Mouse (Mus musculus) CD4-positive helper T cell, adult 2 months (primary cell): ENCODE data around the gene Spata46.

Experiments
- DNase-seq: peaks from one replicate; pipeline ENCODE4 v3.0.0-alpha.2; 2012; ENCODE audit warnings: low read depth, missing footprints, low spot score

The Spata46 gene

DNA sequence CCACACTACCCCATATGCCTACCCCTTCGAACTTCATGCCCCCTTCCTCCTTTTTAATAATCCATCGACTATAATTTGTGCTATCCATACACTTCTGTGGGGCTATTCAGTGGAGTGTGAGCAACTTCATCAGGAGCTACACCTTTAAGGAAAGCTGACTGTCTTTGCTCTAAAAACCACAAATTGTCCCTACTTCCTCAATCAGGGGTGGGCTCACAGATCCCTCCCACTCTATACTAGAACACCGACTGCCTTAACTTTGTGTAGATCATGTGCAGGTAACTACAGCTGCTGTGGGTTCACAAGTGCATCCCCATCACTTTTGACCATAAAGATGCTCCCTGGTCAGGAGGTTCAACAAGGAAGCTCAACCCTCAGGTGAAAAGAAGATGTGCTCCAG is 31.3 kb downstream of the Spata46 start:
- DNase-seq: no peak

DNA sequence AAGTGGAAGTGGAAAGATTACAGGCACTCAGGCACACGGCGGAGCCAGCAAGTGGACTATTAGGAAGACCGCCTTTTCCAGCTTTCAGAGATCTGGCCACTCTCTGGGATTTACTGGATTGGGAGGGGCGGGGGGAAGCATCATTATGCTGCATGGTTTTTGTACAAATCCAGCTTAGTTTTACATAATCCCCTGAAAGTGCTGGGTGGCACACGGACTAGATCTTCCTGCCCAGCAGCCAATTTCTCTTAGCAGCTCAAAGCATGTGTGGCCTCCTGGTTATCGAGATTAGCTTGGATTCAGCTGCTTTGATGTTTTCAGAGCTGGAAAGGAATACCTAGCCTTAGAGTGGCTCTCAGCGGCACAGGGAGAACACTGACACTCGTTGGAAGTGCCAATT is 34.5 kb downstream of the Spata46 start:
- DNase-seq: no peak

DNA sequence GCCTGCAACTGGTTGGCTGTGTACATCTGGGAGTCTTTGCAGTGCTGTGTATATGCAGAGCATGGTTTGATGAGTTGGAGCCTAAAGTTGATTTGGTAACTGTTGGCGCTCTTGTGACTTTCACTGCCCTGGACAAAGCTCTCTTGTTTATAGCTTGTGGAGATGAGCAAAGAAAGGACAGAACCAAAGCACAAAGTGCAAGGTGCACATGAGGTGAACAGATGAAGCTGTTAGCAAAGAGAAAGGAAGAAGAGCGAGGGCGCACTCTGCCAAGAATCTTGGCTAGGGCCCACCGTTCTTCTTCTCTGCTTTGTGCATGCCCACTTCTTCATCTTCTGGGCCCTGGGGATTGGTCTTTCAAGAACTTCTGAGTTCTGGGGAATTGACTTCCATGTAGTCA is 35.3 kb downstream of the Spata46 start:
- DNase-seq: no peak

DNA sequence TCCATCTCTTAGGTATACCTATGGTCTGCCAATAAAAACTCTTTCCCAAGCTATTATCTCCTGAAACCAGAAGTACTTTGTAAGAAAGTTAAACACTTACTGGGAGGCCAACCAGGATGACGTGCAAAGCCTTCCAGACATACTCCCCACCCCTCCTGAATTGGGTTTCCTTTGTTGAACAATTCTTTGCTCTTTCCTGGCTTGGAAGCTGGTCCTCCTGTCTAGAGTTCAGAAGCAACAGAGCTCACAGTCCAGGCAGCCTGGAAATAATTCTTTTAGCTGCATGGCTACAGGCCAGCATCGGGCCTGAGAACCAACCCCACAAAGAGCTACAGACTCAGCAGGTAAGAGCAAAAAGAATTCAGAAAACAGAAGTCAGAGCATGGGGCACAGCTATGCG is 37.7 kb downstream of the Spata46 start:
- no peak for DNase-seq

DNA sequence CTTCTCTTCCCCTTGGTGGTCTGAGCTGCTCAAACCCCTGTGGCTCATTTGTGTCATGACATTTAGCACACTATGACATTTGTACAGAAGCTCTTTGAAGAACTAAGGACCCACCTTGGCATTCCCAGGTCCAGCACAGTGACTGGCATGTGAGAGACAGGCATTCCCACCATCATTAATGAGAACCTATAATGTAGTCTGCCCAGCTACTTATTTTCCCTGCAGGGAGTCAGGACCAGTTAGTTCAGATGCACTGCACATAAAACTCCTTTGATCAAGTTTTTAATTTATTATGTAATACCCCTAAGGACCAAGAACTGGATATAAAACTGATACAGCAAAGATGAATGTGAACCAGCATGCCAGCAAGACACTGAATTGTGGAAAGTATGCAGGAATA is 42.5 kb downstream of the Spata46 start:
- DNase-seq: no peak

DNA sequence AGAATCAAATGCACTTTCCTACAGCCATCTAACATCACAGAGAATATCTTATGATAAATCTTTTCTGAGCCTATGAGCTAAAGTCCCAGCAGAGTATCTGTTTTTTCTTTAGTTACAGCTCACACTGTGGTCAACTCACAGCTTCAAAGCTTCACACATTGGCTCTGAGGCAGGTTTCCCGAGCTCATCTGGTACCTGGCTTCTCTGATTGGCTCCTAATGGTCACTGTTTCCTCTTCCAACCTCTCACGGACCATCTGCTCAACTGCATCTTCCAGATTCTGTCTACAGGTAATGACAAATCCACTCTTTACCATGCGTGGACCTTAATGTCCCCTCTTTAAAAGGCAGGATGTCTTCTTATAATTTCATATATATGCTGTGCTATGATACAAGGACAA is 44.7 kb downstream of the Spata46 start:
- DNase-seq: no peak

DNA sequence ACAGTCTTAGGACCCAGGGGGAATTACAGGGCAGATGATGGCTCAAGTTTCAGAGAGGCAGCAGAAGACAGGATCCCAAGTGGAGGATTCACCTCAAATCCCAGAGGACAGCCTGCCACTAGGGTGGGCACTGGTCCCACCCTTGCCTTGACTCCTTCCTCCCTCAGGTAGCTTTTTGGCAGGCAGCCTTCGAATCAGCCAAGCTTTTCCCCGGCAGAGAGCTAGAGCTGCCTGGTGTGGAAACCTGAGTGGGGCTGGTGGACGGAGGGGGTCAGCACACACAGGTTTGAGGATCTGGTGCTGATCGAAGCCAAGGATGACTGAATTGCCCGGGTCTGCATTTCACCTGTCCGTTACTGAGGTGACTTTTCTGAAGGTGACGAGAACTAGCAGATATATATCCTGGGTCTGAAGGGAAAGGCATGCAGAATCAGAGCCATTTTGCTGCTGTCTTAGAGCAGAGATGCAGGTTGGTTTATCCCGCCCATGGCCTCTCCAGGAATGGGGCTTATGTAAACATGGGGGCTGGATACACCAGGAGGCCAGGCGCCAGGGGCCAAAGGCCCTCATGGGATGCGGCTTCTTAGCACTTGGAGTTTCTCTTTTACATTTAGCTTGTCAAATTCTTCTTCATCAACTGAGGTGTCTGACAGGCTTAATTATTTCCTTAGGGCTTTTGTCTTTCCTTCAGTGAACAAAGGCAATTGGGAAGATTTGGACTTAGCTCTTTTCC is 51.7 kb downstream of the Spata46 start:
- DNase-seq: no peak
